Mouse (Mus musculus) heart, adult 2 months (tissue): Measurements from ENCODE around the gene Pcp2. TPM values are rescaled to one million over a fixed set of nuclear protein-coding genes. Genes with fewer than 3 reads are reported as not detected.

Experiments
- DNase-seq, 2 experiments: peaks; one replicate each; pipeline ENCODE4 v3.0.0; 2021
- H3K27ac ChIP-seq: fragments of 200-600 bp; 2 replicates; pipeline ENCODE4 v1.8.1; 2022
- H3K27me3 ChIP-seq: fragments of 200-500 bp; 2 replicates; pipeline ENCODE4 v1.6.1; 2012; ENCODE audit warnings: mild to moderate bottlenecking, low read length, inconsistent platforms, mixed read lengths; ENCODE audit not compliant: control insufficient read depth, insufficient read depth
- H3K36me3 ChIP-seq: fragments of 200-500 bp; 2 replicates; pipeline ENCODE4 v1.6.1; 2012; ENCODE audit warnings: low read length, inconsistent platforms; ENCODE audit not compliant: control insufficient read depth, insufficient read depth
- H3K4me1 ChIP-seq: fragments of 200-500 bp; 2 replicates; pipeline ENCODE4 v1.6.1; 2011; ENCODE audit warnings: low read length; ENCODE audit not compliant: control insufficient read depth, insufficient read depth
- H3K4me3 ChIP-seq: fragments of 200-600 bp; 2 replicates; pipeline ENCODE4 v1.8.1; 2022
- H3K79me2 ChIP-seq: fragments of 200-500 bp; replicated peaks from 2 replicates; pipeline ENCODE4 v1.6.1; 2012; ENCODE audit warnings: mild to moderate bottlenecking, inconsistent platforms, low read length, moderate library complexity, mixed read lengths; ENCODE audit not compliant: control insufficient read depth, insufficient read depth
- H3K9ac ChIP-seq: fragments of 200-500 bp; 2 replicates; pipeline ENCODE4 v1.6.1; 2012; ENCODE audit warnings: low read depth, mild to moderate bottlenecking, control low read depth, inconsistent platforms, low read length, mixed read lengths
- CTCF ChIP-seq: fragments of 200-600 bp; IDR thresholded peaks from 2 replicates; pipeline ENCODE4 v1.8.1; 2022; ENCODE audit warnings: antibody characterized with exemption, mild to moderate bottlenecking, moderate library complexity
- EP300 ChIP-seq: fragments of 200-500 bp; IDR thresholded peaks from 2 replicates; pipeline ENCODE4 v1.6.1; 2011; ENCODE audit warnings: low read depth, low read length, control low read depth; ENCODE audit not compliant: insufficient read depth
- POLR2A ChIP-seq: fragments of 200-500 bp; IDR thresholded peaks from 2 replicates; pipeline ENCODE4 v1.6.1; 2011; ENCODE audit warnings: mild to moderate bottlenecking, low read depth, low read length, control low read depth; ENCODE audit not compliant: insufficient read depth
- WGBS: fragments of 180-500 bp; shearing (Covaris S2); methylation state at CpG from one replicate; pipeline ENCODE4 v1.1.7; 2018; 5-methylcytosine and 5-hydroxymethylcytosine counted together
- intact Hi-C: fragments of 180-260 bp; cut with DNase I; formaldehyde crosslinking; loops from one replicate; pipeline ENCODE4 v1.15.1; 2025
- polyA plus RNA-seq: library from polyadenylated mRNA; depleted of rRNA; stranded (reverse); fragments of >200 nt; gene quantifications from 2 replicates; pipeline ENCODE4 v1.2.3, GENCODE M21; 2012
- total RNA-seq, 2 experiments: library from RNA; stranded (reverse); gene quantifications; 2 replicates each; pipeline ENCODE4 v1.2.3; 2021

The Pcp2 gene
- total and polyA plus RNA-seq, 3 experiments: not detected

- no peaks in the 10 kb centered on the region for H3K4me1 ChIP-seq
- no peaks in the 10 kb centered on the region for H3K36me3 ChIP-seq
- no peak within 1 kb of the TSS for H3K9ac ChIP-seq
- peaks cover 1% of the 10 kb centered on the region; the same call in 1 of the 2 replicates for H3K27me3 ChIP-seq
- peak; percentile 58 to 69 for DNase-seq
- intact Hi-C loops: no loop called here
- no peak for TF ChIP-seq CTCF
- no peak for TF ChIP-seq EP300
- TF ChIP-seq POLR2A: no peak
- WGBS: 6% methylated on average over 47 of the region's 47 CpGs
- H3K4me3 ChIP-seq: peak within 1 kb of the TSS; percentile 44
- no peaks in the 10 kb centered on the region for H3K79me2 ChIP-seq
- H3K27ac ChIP-seq: no peak within 1 kb of the TSS
Measured at GRCm38 (mm10) chr8:3630647-3631477, 5.5 kb upstream of the Pcp2 start, which contains the start of gene Stxbp2. TSS of gene Stxbp2 (plus strand) at chr8:3630955.

- H3K4me3 ChIP-seq: no peak overlapping the region
- H3K9ac ChIP-seq: no peak overlapping the region
- H3K4me1 ChIP-seq: no peaks in the 10 kb centered on the region
- no peak for DNase-seq
- H3K36me3 ChIP-seq: no peaks in the 10 kb centered on the region
- intact Hi-C loops: no loop called here
- peaks cover 1% of the 10 kb centered on the region; the same call in 1 of the 2 replicates for H3K27me3 ChIP-seq
- no peaks in the 10 kb centered on the region for H3K79me2 ChIP-seq
- TF ChIP-seq CTCF (peak; percentile 58), EP300 (no peak)
- no peak overlapping the region for H3K27ac ChIP-seq
- WGBS: 21% methylated on average over 5 of the region's 5 CpGs
Measured at GRCm38 (mm10) chr8:3628014-3628413, 2.7 kb upstream of the Pcp2 start.

GRCm38 (mm10) chr8:3626971-3627370 is 1.6 kb upstream of the Pcp2 start:
- H3K79me2 ChIP-seq: no peaks in the 10 kb centered on the region
- intact Hi-C loops: no loop called here
- peaks cover under 1% of the 10 kb centered on the region for H3K4me1 ChIP-seq
- TF ChIP-seq EP300 (no peak), POLR2A (no peak), CTCF (no peak)
- no peaks in the 10 kb centered on the region for H3K36me3 ChIP-seq
- no peak for DNase-seq
- 31% methylated on average over 5 of the region's 5 CpGs for WGBS
- no peak overlapping the region for H3K27ac ChIP-seq
- no peak overlapping the region for H3K9ac ChIP-seq
- peaks cover 1% of the 10 kb centered on the region; the same call in 1 of the 2 replicates for H3K27me3 ChIP-seq
- no peak overlapping the region for H3K4me3 ChIP-seq

- DNase-seq: no peak
Measured at GRCm38 (mm10) chr8:3622119-3622518, 3.2 kb downstream of the Pcp2 start.

GRCm38 (mm10) chr8:3621199-3621970 is 4.0 kb downstream of the Pcp2 start, which contains the start of the genes Xab2 and Pet100:
TSS of gene Xab2 (minus strand) at chr8:3621316.
TSS of gene Pet100 (plus strand) at chr8:3621548.
- Histone ChIP-seq H3K4me3 (peak within 1 kb of the TSS; percentile 84), H3K27ac (peak within 1 kb of the TSS; percentile 61), H3K27me3 (no peaks in the 10 kb centered on the region), H3K79me2 (no peaks in the 10 kb centered on the region), H3K36me3 (no peaks in the 10 kb centered on the region), H3K9ac (peak within 1 kb of the TSS; percentile 67), H3K4me1 (peaks cover 4% of the 10 kb centered on the region)
- under 1% methylated on average over 37 of the region's 37 CpGs for WGBS
- DNase-seq: peak; percentile 98
- intact Hi-C loops: loop anchor here (2.0 to 5.0 kb wide), 3 partner anchors 55 to 104 kb away; partner anchors contain the start of genes Pnpla6 and Trappc5
- TF ChIP-seq CTCF (no peak), EP300 (peak; percentile 60; the same call in 1 of the 2 replicates), POLR2A (peak; percentile 83)

More at GRCm38 (mm10) chr8:3622119-3622518, 3.2 kb downstream of the Pcp2 start:
- Histone ChIP-seq H3K27ac (no peak overlapping the region), H3K4me1 (peaks cover 4% of the 10 kb centered on the region), H3K4me3 (no peak overlapping the region), H3K9ac (no peak overlapping the region), H3K36me3 (no peaks in the 10 kb centered on the region), H3K79me2 (no peaks in the 10 kb centered on the region), H3K27me3 (no peaks in the 10 kb centered on the region)
- intact Hi-C loops: loop anchor here (5.0 kb wide), 2 partner anchors 65 to 105 kb away; partner anchors contain the start of gene Pnpla6
- no peak for TF ChIP-seq EP300
- TF ChIP-seq CTCF: no peak
- no peak for TF ChIP-seq POLR2A
- 62% methylated on average over 8 of the region's 8 CpGs for WGBS
